Mouse (Mus musculus): ENCODE data around the gene Stpg3.
"Not testable (repeated sequence)": the region's sequence is repeated elsewhere in the genome, so short reads cannot be mapped to it uniquely, and the experiment has no call there.

Gene Stpg3

GRCm38 (mm10) chr2:25214444-25214843 is at the start of gene Stpg3:
Gene Stpg3 (minus strand): TSS chr2:25214637.
- no peak for DNase-seq

- no peak for DNase-seq
These were observed 49.3 kb upstream of the Stpg3 start for GRCm38 (mm10) chr2:25263623-25264285.

- no peak for DNase-seq
These were observed 48.6 kb upstream of the Stpg3 start for GRCm38 (mm10) chr2:25262795-25263622.

GRCm38 (mm10) chr2:25262291-25262767 is 47.9 kb upstream of the Stpg3 start, which contains the start of gene Tprn:
Gene Tprn (plus strand): TSS chr2:25262618.
- DNase-seq: peak; percentile 98

- DNase-seq: peak; percentile 70
These were observed 47.4 kb upstream of the Stpg3 start for GRCm38 (mm10) chr2:25261870-25262269.

- no peak for DNase-seq
These were observed 44.5 kb upstream of the Stpg3 start for GRCm38 (mm10) chr2:25258887-25259286.

- DNase-seq: not testable (repeated sequence)
These were observed 42.8 kb upstream of the Stpg3 start for GRCm38 (mm10) chr2:25257250-25257649.

GRCm38 (mm10) chr2:25256443-25257109 is 42.1 kb upstream of the Stpg3 start:
- not testable (repeated sequence) for DNase-seq

GRCm38 (mm10) chr2:25255284-25255779 is 40.9 kb upstream of the Stpg3 start, which contains the start of gene Tmem203:
Gene Tmem203 (plus strand): TSS chr2:25255439.
- peak; percentile 86 for DNase-seq

GRCm38 (mm10) chr2:25252331-25252730 is 37.9 kb upstream of the Stpg3 start:
- DNase-seq: no peak

- no peak for DNase-seq
These were observed 32.0 kb upstream of the Stpg3 start, which contains the start of gene AL732309.1 for GRCm38 (mm10) chr2:25246183-25247072. Gene AL732309.1 (minus strand): TSS chr2:25246863.

GRCm38 (mm10) chr2:25244144-25244543 is 29.7 kb upstream of the Stpg3 start:
- DNase-seq: no peak

- DNase-seq: no peak
These were observed 28.9 kb upstream of the Stpg3 start for GRCm38 (mm10) chr2:25243342-25243741.

- DNase-seq: no peak
These were observed 27.7 kb upstream of the Stpg3 start, which contains the start of the genes Rnf208 and Cysrt1 for GRCm38 (mm10) chr2:25242101-25242506. Gene Rnf208 (plus strand): TSS chr2:25242255. Gene Cysrt1 (minus strand): TSS chr2:25242452.

- no peak for DNase-seq
These were observed 27.0 kb upstream of the Stpg3 start for GRCm38 (mm10) chr2:25241438-25241775.

- peak; percentile 69 for DNase-seq
These were observed 26.4 kb upstream of the Stpg3 start for GRCm38 (mm10) chr2:25240723-25241437.

- no peak for DNase-seq
These were observed 25.9 kb upstream of the Stpg3 start for GRCm38 (mm10) chr2:25240310-25240709.

GRCm38 (mm10) chr2:25239766-25240165 is 25.3 kb upstream of the Stpg3 start:
- DNase-seq: no peak

GRCm38 (mm10) chr2:25238106-25238505 is 23.7 kb upstream of the Stpg3 start:
- DNase-seq: no peak

- DNase-seq: no peak
These were observed 23.1 kb upstream of the Stpg3 start for GRCm38 (mm10) chr2:25237522-25237921.

- DNase-seq: no peak
These were observed 22.2 kb upstream of the Stpg3 start, which contains the start of gene Rnf224 for GRCm38 (mm10) chr2:25236614-25237013. Gene Rnf224 (minus strand): TSS chr2:25236787.

Measured in layer of hippocampus, adult 9-11 months (tissue).